Mouse (Mus musculus) layer of hippocampus, adult 11-12 months (tissue): ENCODE measurements around the gene Stra8.
A peak's percentile ranks its signal among the peaks of the same experiment; 100 is the strongest.

Source experiments
- DNase-seq: peaks from one replicate; pipeline ENCODE4 v3.0.0; 2022; ENCODE audit warnings: low spot score

Stra8 gene

DNA sequence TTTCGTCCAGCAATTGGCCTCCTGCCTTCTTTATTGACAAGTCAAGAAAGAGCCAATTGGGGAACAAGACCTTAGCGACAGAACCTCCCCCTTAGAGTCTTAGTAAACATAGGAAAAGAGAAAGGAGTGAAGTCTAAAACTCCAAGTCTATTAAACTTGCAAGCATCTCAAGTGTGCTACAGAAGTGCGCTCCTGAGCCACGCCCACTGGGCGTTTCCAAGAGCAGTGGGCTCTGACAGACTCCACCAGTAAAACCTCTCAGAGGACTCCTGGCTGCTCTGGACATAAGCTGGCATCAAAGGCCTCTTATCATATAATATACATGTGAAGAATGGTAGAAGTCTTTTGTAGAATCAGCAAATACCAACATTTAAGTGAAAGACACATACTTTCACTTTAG, 16.5 kb upstream of the Stra8 start:
- DNase-seq, result no peak

DNA sequence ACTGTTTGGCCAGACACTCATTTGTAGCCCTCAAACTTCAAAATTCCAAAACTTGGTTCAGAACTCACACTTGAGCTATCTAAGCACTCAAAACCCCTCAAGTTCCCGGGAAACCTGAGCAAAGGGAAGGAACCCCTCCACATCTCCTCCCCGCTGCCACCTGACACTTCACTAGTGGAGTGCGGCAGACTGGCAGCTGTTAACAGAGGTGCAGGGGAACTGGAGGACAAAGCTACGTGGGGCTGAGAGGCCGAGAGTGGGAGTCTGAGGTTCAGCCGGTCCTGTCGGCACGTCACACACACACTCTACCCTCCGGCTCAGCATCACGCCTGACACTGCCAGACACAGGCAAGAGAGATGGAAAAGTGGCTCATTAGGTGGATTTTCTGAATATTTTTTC, 16.1 kb upstream of the Stra8 start:
- no peak for DNase-seq

DNA sequence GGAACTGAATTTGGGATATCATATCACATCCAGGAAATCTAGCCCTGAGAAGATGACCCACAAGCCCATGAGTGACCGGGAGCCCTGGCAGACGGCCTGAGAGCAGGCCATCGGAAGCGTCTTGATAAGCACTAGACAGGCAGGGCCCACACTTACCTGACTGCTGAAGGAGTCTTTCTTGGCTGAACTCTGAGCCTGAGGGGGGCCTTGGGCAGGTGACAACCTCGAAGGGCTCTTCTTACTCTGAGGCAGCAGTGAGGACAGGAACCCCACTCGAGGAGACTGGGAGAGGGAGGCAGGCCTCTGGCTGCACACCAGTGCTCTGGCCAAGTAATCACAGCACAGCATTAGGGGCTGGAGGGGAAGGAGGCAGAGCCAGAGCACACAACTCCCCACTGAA, 15.6 kb upstream of the Stra8 start:
- no peak for DNase-seq

DNA sequence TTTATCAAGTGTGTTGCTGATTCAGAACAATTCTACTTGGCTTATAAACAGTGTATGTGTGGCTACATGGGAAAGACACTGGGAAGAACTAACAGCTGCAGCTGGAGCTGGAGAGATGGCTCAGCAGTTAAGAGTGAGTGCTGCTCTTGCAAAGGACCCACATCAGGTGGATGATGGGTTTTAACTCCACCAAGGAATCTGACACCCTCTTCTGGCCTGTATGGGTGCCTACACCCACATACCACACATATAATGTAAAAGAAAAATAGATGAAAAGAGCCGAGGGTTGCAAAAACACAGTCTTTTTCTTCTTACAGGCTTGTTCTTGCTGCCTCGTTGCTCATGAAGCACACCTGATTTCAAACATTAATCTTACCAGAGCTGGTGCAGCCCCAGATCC, 13.8 kb upstream of the Stra8 start:
- DNase-seq, result no peak

DNA sequence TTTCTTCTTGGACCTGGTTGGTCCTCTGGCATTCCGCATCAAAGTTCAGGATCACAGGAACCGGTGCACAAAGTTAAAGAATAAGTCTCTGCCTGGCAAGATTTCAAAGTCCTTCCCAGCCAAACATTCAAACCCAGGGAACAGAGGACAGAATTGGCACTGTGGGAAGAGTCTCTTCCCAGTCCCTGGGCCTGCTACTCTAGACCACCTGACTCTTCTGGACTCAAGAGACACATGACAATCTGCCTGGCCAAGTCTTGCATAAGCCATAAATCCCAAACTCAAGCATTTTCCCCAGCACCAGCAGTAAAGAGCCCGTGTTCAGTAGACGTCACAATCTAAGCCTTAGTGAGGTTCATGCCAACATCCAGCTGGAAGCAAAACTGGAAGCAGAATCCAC, 13.3 kb upstream of the Stra8 start:
- DNase-seq, result no peak

DNA sequence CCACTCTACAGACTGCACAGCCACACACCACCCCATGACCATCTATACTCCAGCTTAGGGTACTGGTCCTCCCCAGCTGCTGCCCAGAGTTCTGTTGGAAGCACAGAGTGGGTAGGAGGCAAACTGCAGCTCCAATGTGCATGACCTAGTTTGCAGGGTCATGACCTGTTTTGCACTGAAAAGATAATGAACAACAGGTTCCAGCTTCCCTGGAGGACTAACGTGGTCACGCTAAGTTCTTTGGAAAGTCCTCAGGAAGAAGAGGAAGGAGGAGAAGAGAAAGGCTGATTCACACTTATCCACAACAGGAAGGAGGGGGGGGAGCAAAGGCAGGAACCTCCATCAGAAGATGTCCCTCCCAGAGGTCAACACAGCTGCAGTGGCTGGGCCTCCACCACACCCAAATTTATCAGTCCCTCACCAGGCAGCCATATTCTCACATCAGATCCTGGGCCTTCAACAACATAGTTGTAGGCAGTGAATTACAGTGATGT, 12.8 kb upstream of the Stra8 start:
- no peak for DNase-seq

DNA sequence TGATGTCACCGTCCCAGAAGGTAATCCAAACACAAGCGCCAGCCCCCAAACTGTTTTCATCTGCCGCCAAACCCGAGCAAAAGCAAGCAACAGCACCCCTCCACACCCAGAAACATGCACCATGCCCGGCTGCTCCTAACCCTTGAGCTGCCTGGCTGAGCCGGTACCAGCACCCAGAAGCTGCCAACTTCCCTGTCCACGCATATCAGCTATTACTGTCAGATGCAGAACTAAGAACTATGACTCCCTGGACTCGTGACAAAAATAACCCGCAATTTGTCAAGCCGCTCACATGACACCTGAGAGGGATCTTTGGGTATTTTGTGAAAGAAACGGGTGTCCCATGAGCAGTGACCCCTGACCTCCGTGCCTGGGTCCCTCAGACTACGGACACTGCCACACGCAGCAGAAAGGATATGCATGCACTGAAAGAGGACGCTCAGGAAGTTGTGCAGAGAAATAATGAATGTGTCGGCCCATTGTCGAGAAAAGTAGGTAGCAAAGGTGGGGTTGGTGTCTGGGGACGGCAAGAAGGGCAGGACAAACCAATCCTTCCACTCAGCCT, 12.2 kb upstream of the Stra8 start:
- DNase-seq, result no peak

DNA sequence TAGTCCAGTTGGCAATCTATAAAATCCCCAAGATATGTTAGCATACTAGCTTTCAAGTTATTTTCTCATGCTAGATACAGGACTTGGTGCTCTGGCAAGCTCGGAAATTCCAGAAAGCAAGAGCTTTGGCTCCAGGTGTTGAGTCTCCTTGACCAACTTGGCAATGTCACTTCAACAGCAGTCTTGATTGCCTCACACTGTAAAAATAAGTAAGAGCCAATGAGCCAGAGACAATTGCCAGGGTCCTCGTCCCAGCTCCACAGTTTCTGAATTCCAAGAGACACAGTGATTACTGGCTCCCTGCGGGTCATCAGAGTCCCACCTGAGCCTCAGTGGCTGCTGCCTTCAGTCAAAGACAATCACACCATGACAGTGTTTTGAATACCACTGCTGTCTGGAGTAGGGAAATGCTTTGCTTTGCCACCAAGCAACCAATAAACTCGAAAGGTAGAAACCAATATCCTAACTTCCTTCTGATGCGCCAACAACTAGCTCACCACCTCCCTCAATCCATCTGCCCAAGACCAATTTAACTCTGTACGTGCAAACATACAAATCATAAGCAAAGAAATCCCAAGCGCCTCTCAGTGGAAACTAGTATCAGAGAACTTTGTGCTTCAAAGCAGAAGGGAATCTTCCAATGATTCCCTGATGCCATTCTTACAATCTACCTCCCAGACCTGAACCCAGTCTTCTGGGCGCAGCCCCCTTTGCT, 10.2 kb upstream of the Stra8 start:
- DNase-seq, result no peak

DNA sequence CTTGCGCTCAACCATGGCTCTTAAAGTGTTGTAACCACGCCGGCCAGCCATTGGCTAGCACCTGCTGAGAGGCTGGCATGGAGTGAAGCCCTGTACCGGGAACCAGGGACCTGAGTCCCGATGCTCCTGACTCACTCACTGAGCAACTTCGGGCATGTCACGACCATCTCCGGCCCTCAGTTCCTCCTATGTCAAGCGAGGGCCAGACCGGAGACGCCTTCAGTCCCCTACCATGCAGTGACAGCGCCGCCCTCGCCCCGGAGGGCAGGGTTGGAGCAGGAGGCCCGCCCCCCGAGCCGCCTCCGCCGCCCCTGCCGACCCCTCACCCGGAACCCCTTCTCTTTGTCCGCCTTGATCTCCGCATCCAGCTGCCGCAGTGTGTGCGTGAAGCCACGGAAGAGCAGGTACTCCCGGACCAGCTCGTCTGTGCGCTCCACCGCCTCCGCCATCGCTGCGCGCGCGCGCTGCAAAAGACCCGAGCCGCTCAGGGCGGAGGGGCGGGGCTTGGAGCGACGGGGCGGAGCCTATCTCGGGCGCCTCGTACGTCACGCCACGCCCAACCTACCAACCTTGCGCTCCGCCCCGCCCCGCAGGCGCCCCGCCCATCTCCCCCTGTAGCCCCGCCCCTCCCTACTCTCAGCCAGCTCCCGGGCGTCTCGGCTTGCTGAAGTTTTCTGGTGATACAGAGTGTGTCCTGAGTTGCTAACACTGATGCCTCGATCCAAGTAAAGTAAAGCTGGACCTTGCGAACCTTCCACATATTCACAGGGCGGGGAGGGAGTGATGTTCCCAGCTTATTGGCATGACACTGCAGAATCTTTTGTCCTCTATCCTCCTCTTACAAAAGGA, 9.4 kb upstream of the Stra8 start, which contains the start of gene Wdr91:
Gene Wdr91, minus strand, starts transcription at position 506 of the 849 bp plus-strand sequence.
- peak; percentile 94 for DNase-seq

DNA sequence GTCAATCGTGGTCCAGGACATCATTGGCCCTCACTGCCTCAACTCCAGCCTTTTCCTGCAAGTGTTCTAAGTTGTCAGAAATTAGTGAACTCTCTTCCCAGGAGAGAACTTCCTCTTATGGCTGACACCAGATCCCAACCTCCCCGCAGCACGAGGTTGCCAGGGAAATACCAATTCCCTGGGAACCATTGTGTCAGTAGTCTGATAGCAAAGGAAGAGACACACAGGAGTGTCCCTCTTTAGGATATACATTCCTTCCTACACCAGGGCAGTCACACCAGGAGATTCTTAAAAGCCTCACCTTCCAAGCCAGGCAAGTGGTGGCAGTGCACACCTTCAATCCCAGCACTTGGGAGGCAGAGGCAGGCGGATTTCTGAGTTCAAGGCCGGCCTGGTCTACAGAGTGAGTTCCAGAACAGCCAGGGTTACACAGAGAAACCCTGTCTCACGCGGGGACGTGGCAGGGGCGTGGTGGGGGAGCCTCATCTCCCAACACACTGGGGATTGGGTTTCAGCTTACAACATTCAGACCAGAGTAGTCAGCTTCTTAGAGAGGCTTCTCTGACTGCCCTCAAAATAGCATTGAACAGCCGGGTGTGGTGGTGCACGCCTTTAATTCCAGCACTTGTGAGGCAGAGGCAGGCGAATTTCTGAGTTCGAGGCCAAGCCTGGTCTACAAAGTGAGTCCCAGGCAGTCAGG, 6.5 kb upstream of the Stra8 start:
- DNase-seq, result no peak

DNA sequence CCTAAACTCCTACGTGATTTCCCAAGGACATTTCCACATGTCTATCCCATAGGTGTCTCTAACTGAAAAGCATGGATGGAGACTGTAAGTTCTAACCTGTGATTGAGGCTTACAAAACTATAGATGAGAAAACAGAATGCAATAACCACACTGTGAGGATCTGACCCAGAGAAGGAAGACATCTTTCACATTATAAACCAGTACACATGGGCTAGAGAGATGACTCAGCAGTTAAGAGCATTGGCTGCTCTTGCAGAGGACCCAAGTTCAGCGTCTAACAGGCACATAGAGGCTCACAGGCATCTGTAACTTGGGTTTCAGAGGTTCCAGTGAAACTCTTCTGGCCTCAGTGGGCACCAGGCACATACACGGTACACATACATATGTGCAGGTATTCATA, 5.5 kb upstream of the Stra8 start:
- DNase-seq, result no peak

DNA sequence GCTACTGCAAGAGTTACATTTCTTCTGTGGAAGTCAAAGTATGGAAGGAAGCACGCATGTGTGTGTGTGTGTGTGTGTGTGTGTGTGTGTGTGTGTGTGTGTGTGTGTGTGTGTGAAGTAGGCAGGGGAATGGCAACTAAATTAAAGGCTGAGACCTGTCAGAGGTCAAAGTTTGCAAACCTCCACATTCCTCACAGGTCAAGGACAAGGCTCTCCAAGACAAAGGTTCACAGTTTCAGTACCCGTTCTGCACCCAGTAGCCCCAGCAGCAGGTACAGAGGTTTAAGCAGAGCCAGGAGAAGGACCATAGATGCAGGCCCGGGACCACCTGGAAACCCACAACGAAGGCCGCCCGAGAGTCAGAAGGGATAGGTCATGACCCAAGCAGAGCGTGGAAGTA, 817 bp upstream of the Stra8 start:
- no peak for DNase-seq

DNA sequence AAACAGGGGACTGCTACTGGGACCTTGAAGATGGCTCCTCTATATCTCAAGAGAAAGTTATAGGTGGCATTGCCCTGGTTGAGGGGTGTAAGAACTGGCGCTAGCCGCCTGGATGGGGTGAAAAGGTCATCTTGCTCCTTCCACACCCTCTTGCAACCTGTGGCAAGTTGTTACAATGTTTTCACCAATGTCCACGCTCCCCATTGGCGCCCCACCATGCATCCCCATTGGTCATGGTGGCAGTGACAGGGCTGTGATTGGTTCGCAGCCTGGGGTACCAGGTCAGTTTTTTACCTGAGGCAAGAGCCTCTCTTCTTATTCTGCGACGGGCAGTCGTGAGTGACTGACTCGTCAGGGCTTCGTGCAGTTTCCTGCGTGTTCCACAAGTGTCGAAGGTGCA, 668 bp downstream of the Stra8 start:
- no peak for DNase-seq

DNA sequence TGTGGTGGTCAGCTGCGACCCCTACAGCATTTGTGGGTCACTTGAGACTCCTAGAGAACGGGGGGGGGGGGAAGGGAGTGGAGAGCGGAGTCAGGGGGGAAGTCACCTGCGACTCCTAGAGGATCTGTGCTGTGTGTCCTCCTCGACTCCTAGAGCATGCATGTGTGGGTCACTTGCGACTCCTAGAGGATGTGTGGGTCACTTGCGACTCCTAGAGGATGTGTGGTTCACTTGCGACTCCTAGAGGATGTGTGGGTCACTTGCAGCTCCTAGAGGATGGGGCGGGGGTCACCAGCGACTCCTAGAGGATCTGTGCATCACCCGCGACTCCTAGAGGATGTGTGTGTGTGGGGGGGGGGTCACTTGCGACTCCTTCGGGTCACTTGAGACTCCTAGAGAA, 2.0 kb downstream of the Stra8 start:
- DNase-seq, result peak; percentile 47

DNA sequence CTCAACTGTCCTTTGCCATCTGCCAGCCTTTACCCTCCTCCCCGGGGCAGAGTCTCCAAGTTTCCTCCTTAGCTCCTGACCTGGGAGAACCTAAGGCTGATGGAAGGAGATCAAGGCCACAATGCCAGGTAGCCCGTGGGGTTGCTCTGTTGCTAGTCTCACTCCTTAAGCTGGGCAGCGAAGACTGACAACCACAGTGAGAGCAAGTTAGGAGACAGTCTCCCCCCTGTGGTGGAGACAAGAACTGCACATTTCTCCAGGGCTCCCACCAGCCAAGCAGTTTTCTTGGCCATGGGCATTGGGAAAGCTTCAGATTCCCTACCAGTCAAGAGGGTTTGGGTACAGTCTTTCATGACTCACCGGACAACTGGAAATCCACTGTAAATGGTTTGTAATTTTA, 7.2 kb downstream of the Stra8 start:
- peak; percentile 81 for DNase-seq

DNA sequence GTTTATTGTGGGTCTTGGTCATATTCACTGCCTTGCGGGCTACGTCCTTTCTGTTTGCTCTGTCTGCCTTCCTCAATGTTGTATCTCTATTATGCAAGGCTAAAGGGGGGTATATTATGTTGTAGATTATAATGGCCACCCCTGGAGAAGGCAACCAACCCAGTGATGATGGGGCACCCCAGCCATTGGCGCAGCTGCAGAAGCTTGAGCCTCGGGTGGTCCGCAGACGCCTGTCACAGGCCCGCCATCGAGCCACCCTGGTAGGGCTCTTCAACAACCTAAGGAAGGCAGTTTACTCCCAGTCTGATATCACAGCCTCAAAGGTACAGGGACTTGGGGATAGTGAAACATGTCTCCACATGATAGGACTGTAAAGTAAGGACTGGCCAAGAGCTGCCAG, 7.6 kb downstream of the Stra8 start:
- no peak for DNase-seq

DNA sequence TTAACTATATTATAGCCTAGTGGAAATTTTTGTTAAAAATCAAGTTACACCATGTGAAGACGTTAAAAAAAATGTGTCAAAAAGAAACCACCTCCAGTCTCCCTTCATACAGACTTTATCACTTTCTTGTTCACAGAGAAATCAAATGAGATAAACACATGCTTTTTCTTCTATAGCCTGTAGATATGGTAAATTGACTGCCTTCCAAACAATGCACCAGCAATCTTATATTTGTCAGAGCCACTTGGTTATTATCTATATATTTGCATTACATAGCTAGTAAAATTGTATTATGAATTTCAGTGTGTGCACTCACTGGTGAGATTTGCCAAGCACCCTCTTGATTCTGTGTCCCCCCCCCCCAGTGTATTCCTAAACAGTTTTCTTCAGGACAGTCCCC, 12.7 kb downstream of the Stra8 start:
- no peak for DNase-seq

DNA sequence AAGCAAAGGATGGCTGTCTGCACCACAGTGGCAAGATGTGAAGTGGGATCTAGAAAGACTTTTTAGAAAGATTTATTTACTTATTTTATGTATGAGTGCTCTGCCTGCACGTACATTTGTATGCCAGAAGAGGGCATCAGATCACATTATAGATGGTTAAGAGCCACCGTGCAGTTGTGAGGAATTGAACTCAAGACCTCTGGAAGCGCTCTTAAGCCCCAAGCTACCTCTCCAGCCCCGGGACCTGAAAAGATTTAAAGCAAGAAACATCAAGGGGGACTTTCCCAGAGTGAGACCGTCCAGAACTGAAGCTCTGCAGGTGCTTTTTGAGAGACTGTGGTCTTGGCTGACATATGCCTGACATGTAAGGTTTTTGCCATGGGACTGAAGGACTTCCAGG, 16.8 kb downstream of the Stra8 start:
- DNase-seq, result no peak

DNA sequence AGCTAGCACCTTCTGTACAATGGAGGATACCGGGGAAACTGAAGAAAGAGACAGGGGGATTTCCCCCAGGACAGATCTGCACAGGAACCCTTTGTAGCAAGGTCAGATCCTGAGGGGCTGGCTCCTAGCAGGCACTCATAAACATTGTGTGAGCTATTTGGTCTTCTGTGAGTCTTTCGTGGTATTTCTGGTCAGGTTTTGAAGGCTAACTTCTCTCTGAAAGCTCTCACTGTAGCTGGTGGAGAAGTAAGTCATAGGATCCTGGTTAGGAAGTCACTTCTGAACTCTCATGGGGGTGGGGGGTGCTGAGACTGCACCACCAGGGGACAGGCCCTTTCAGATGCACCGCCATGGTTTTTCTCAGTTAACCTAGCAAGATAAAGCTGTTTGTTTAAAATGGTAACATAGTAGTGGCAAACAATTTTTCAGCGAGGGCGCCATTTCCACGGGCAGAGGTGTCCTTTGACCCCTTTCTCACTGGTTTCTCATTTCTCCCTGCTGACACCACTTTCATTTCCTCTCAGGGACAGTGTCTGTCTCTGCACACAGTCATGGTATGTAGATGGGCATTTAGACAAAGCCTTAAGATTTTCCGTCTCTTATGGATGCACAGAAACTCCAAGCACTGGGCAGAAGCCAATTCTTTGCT, 18.4 kb downstream of the Stra8 start:
- no peak for DNase-seq

DNA sequence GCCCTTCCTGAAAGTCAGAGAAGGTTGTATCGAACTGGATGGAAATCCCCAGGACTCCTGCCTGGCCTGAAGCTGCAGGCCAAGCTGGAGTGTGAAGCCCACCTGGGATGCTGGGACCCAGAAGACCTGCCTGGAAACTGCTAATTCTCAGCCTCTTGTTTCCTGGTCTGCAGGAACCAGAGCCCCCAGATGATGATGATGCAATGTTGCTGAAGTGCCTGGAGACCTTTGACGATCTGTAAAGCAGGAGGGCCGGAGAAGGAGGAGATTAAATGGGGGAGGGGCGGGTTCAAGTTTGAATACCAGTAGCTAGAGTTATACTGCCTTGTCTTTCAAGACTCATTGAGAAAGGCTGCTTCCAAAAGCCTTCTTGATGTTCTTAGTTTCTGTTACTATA, 19.0 kb downstream of the Stra8 start:
- no peak for DNase-seq

DNA sequence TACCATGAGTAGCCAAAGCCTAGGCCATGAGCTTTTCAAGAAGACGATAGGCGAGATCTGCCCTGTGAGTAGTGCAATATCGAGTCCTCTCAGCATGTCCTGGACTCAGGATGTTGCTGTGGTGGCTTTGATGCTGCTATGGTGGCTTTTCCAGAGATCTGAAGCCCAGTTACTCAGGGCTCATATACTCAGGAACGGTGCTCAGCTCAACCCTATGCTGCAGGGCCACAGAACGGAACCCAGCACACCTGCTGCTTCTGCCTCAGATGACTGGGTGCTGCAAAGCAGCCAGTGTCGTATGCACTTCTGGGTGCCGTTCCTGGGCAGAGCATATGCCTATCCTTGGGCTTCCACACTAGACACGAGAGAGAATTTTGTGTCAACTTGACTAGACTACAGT, 19.5 kb downstream of the Stra8 start:
- no peak for DNase-seq

DNA sequence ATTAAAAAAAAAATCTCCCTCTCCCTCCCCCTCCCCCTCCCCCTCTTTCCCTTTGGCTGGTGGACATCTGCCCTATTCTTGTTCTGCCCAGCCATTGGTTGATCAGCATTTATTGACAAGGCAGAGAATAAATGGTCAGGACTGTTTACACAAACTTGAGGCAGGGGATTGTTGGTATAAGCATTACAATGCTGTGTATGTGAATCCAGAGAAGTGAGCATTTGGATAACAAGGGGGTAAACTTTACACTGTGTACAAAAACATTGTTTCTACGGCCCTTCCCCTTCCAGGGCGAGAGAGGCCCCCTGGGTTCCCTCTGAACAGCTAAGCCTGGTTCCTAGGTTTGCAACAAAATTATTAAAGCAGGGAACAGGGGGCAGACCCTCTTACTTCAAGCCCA, 21.5 kb downstream of the Stra8 start:
- DNase-seq, result no peak
